Mouse (Mus musculus) liver, embryonic 15.5 days (tissue): ENCODE data around the gene Fam19a2. TPM values are rescaled to one million over a fixed set of nuclear protein-coding genes. Genes with fewer than 3 reads are reported as not detected.

Experiments
- ATAC-seq: fragments of 200-750 bp; cut with Nextera tagmentation; 2 replicates; pipeline ENCODE4 v1.8.0; 2017; ENCODE audit warnings: moderate number of reproducible peaks, mild to moderate bottlenecking, moderate library complexity; ENCODE audit not compliant: insufficient read depth
- H3K27ac ChIP-seq: fragments of 300-500 bp; sonication (generic); replicated peaks from 2 replicates; pipeline ENCODE4 v1.5.1; 2015; ENCODE audit warnings: mild to moderate bottlenecking, inconsistent platforms
- H3K27me3 ChIP-seq: fragments of 300-500 bp; sonication (generic); 2 replicates; pipeline ENCODE4 v1.6.1; 2015; ENCODE audit warnings: mild to moderate bottlenecking, inconsistent platforms
- H3K36me3 ChIP-seq: fragments of 300-500 bp; sonication (generic); replicated peaks from 2 replicates; pipeline ENCODE4 v1.6.1; 2015; ENCODE audit warnings: moderate library complexity, mild to moderate bottlenecking, inconsistent platforms
- H3K4me1 ChIP-seq: fragments of 300-500 bp; sonication (generic); replicated peaks from 2 replicates; pipeline ENCODE4 v1.6.1; 2015; ENCODE audit warnings: inconsistent platforms
- H3K4me2 ChIP-seq: fragments of 300-500 bp; sonication (generic); 2 replicates; pipeline ENCODE4 v1.6.1; 2015; ENCODE audit warnings: moderate library complexity, mild to moderate bottlenecking, inconsistent platforms
- H3K4me3 ChIP-seq: fragments of 300-500 bp; sonication (generic); replicated peaks from 2 replicates; pipeline ENCODE4 v1.5.1; 2015; ENCODE audit warnings: mild to moderate bottlenecking, inconsistent platforms
- H3K9ac ChIP-seq: fragments of 300-500 bp; sonication (generic); 2 replicates; pipeline ENCODE4 v1.6.1; 2015; ENCODE audit warnings: moderate library complexity, mild to moderate bottlenecking, inconsistent platforms
- H3K9me3 ChIP-seq: fragments of 300-500 bp; sonication (generic); replicated peaks from 2 replicates; pipeline ENCODE4 v1.6.1; 2016; ENCODE audit warnings: inconsistent platforms
- WGBS: fragments of 180-500 bp; shearing (Covaris S2); methylation state at CpG from one replicate; pipeline ENCODE4 v1.1.7; 2015; ENCODE audit warnings: mixed read lengths; ENCODE audit not compliant: insufficient replicate concordance; 5-methylcytosine and 5-hydroxymethylcytosine counted together
- polyA plus RNA-seq: library from polyadenylated mRNA; unstranded; fragments of >200 nt; fragmentation: Nextera tagmentation; extraction: Ambion mirVana; gene quantifications from 2 replicates; pipeline ENCODE4 v1.2.1, GENCODE M21; 2015

Gene Fam19a2
- polyA plus RNA-seq, 1 experiment from 2014 or later, result 0.30 TPM

DNA sequence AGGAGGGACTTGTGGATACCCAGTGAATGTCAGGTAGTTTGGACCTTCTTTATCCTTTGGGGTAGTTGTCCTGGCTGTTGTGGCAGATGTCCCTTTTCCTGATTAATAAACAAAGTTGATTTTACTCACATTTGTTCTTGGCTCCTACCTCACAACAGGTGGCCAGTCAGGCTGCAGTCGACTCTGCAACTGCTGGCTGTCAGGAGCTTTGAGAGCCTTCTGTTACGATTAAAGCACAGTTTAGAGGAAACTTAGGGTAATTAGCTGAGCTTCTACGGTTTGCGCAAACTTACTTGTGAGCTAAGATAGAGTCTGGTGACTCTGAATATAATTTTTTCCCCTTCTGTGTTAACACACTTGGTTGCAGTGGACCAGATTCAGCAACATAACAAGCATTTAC is 173.8 kb downstream of the Fam19a2 start:
- Histone ChIP-seq H3K9me3 (no peaks in the 10 kb centered on the region), H3K4me3 (no peak overlapping the region), H3K36me3 (no peaks in the 10 kb centered on the region), H3K27me3 (no peaks in the 10 kb centered on the region), H3K27ac (no peak overlapping the region), H3K9ac (no peak overlapping the region), H3K4me1 (no peaks in the 10 kb centered on the region), H3K4me2 (no peak overlapping the region)
- ATAC-seq, result no peak
- WGBS, result 68% methylated on average over 4 of the region's 4 CpGs

DNA sequence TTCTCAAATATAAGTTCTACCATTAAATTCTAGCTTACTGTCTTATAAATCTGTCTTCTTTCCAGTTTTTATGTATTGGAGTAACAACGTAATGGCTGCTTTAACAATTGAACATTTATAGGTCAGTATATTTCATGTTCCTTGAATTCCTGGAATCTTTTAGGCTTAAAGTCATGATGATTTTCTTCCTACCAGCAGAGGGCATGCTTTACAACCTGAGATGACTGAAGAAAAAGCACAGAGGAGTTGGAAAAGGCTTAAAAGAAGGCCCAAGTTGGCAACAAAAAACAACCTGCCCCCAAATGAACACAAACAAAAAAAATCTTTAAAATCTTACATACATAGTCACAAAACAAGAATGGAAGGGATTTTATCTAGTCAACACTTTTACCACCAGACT is 193.0 kb downstream of the Fam19a2 start:
- 67% methylated on average over 1 of the region's 1 CpGs for WGBS
- no peak overlapping the region for H3K9ac ChIP-seq
- ATAC-seq, result no peak
- H3K4me3 ChIP-seq, result no peak overlapping the region
- no peaks in the 10 kb centered on the region for H3K27me3 ChIP-seq
- no peaks in the 10 kb centered on the region for H3K36me3 ChIP-seq
- no peak overlapping the region for H3K27ac ChIP-seq
- H3K9me3 ChIP-seq, result no peaks in the 10 kb centered on the region
- no peaks in the 10 kb centered on the region for H3K4me1 ChIP-seq
- H3K4me2 ChIP-seq, result no peak overlapping the region

DNA sequence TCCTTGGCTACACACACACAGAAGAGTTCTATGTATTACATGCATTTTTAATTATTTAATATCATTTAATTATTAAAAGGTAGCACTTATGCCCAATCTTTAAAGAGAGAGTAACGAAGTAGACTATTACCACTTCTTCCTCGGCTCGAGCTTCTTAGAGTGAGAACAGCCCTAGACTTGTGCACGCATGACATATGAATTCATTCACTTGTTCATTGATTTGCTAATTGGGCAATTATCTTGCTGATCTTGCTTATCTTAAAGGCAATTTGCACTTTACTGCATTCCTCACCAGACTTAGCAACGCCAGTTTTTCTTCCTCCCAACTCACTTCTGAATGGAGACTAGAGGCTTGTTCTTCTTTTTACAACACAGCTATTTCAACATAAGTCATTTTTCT is 196.7 kb downstream of the Fam19a2 start:
- ATAC-seq, result no peak
- WGBS, result 55% methylated on average over 5 of the region's 5 CpGs
- Histone ChIP-seq H3K27me3 (no peaks in the 10 kb centered on the region), H3K27ac (no peak overlapping the region), H3K4me3 (no peak overlapping the region), H3K4me1 (no peaks in the 10 kb centered on the region), H3K4me2 (no peak overlapping the region), H3K36me3 (no peaks in the 10 kb centered on the region), H3K9me3 (no peaks in the 10 kb centered on the region), H3K9ac (no peak overlapping the region)

DNA sequence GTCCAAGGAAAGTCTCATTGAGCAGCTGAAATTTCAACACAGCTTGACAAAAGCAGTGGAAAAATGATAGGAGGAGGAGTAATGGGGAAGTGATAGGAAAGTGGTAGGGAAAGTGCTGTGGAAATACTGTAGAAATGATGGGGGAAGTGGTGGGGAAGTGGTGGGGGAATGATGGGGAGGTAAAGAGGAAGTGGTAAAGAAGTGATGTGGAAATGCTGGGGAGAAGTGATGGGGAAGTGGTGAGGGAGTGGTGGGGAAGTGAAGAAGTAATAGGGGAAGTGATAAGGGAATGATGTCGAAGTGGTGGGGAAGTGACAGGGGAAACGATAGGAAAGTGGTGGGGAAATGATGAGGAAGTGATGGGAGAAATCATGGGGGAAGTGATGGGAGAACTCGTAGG is 198.5 kb downstream of the Fam19a2 start:
- 40% methylated on average over 3 of the region's 3 CpGs for WGBS
- Histone ChIP-seq H3K9ac (no peak overlapping the region), H3K9me3 (no peaks in the 10 kb centered on the region), H3K27ac (no peak overlapping the region), H3K4me3 (no peak overlapping the region), H3K4me2 (no peak overlapping the region), H3K27me3 (no peaks in the 10 kb centered on the region), H3K4me1 (no peaks in the 10 kb centered on the region), H3K36me3 (no peaks in the 10 kb centered on the region)
- ATAC-seq, result no peak

DNA sequence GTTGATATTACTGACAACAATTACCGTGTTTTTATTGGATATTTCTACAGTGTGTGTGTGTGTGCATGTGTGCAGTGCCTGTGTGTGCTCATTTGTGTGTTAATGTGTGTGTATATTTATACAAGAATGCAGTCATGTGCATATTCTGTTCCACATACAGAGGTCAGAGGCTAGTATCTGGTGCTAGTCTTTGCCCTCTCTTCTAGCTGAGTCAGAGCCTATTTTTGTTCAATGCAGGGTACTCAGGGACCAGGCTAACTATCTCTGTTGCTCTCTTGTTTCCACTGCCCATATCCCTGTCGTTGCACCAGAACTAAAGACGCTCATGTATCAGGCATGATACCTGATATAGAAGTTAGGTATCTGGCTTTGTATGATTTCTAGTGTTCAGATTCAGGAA is 251.0 kb downstream of the Fam19a2 start:
- H3K27ac ChIP-seq, result no peak overlapping the region
- ATAC-seq, result no peak
- WGBS, result 57% methylated on average over 3 of the region's 3 CpGs
- H3K4me3 ChIP-seq, result no peak overlapping the region
- no peak overlapping the region for H3K4me2 ChIP-seq
- no peak overlapping the region for H3K9ac ChIP-seq
- no peaks in the 10 kb centered on the region for H3K4me1 ChIP-seq
- H3K9me3 ChIP-seq, result no peaks in the 10 kb centered on the region
- H3K36me3 ChIP-seq, result no peaks in the 10 kb centered on the region
- H3K27me3 ChIP-seq, result no peaks in the 10 kb centered on the region

DNA sequence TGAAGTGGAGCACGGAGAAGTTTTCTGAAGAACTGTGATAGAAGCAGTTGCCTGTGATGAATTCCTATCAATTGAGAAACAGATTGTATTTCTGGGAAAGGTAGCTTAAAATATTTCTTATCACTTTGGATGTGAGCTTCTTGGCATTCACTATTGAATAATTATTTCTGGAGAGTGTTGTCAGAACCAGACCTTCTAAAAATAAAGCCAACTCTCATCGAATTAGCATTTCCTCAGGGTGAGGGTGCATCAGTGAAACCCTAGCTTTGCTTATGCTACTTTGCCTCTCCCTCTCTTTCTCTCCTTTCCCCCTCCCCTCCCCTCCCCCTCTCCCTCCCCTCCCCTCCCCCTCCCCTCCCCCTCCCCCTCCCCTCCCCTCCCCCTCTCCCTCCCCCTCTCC is 256.8 kb downstream of the Fam19a2 start:
- no peaks in the 10 kb centered on the region for H3K36me3 ChIP-seq
- no peaks in the 10 kb centered on the region for H3K27me3 ChIP-seq
- no peak overlapping the region for H3K4me2 ChIP-seq
- 51% methylated on average over 2 of the region's 2 CpGs for WGBS
- no peak overlapping the region for H3K9ac ChIP-seq
- H3K9me3 ChIP-seq, result no peaks in the 10 kb centered on the region; the same call in 1 of the 2 replicates
- H3K4me1 ChIP-seq, result no peaks in the 10 kb centered on the region
- no peak for ATAC-seq
- no peak overlapping the region for H3K4me3 ChIP-seq
- no peak overlapping the region for H3K27ac ChIP-seq

DNA sequence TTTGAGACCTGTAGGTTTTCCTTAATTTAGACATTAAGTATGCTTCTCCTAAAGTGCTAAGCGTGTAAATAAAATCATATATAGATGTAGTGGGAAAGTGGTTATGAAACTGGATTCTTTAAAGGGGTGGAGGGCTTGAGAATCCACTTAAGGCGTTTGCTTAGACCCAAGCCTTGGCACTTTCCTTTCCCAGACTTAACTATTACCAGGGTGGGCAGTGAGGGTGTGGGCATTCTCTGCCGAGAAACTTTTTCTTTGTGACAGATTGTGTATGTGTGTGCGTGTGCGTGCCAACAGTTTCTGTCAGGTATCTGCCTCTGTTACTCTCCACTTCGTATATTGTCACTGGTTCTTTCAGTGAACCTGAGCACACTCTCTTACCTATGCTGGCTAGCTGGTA is 257.4 kb downstream of the Fam19a2 start:
- no peaks in the 10 kb centered on the region for H3K4me1 ChIP-seq
- no peak for ATAC-seq
- no peaks in the 10 kb centered on the region; the same call in 1 of the 2 replicates for H3K9me3 ChIP-seq
- H3K27me3 ChIP-seq, result no peaks in the 10 kb centered on the region
- H3K4me2 ChIP-seq, result no peak overlapping the region
- no peaks in the 10 kb centered on the region for H3K36me3 ChIP-seq
- no peak overlapping the region for H3K9ac ChIP-seq
- no peak overlapping the region for H3K27ac ChIP-seq
- no peak overlapping the region for H3K4me3 ChIP-seq
- WGBS, result 71% methylated on average over 6 of the region's 6 CpGs

DNA sequence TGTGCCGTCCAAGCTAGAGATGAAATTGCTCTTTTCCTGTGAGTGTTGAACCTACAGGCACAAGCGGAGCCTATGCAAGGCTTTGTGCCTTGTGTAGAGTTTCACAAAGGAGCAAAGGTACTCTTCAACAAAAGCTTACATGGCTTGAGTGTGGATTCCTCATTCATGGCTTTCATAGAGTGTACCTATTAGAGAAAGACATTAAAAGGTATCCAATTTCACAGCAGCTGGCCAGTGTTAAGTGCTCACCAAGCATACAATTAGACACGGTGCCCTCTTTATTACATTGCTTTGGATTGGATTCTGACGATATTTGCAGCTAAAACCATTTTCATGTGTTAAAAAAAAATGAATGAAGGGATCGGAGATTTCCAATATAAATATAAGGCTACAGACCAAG is 261.6 kb downstream of the Fam19a2 start:
- Histone ChIP-seq H3K27ac (no peak overlapping the region), H3K9ac (no peak overlapping the region), H3K36me3 (no peaks in the 10 kb centered on the region), H3K4me3 (no peak overlapping the region), H3K4me1 (no peaks in the 10 kb centered on the region), H3K9me3 (no peaks in the 10 kb centered on the region; the same call in 1 of the 2 replicates), H3K27me3 (no peaks in the 10 kb centered on the region), H3K4me2 (no peak overlapping the region)
- WGBS, result 66% methylated on average over 5 of the region's 5 CpGs
- no peak for ATAC-seq

DNA sequence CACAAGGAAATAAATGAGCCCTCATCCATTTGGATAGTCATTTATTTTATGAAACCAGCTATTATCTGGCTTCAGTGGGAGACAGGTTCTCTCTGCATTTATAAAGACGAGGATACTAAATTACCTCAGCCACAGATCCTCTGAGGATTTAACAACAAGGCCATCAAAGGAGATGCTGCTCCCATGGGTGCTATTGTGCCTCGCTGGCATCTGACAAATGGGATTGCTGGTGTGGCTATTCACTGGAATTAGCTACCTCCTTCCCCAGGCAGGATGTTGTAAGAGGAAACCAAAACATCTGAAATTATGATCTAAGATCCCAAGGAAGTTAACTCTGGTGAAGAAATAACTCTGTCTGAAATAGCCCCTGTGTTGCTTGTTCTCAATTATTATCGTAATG is 262.3 kb downstream of the Fam19a2 start:
- Histone ChIP-seq H3K27me3 (no peaks in the 10 kb centered on the region), H3K36me3 (no peaks in the 10 kb centered on the region), H3K4me1 (no peaks in the 10 kb centered on the region), H3K4me3 (no peak overlapping the region), H3K9me3 (no peaks in the 10 kb centered on the region; the same call in 1 of the 2 replicates), H3K27ac (no peak overlapping the region), H3K4me2 (no peak overlapping the region), H3K9ac (no peak overlapping the region)
- ATAC-seq, result no peak
- 48% methylated on average over 3 of the region's 3 CpGs for WGBS

DNA sequence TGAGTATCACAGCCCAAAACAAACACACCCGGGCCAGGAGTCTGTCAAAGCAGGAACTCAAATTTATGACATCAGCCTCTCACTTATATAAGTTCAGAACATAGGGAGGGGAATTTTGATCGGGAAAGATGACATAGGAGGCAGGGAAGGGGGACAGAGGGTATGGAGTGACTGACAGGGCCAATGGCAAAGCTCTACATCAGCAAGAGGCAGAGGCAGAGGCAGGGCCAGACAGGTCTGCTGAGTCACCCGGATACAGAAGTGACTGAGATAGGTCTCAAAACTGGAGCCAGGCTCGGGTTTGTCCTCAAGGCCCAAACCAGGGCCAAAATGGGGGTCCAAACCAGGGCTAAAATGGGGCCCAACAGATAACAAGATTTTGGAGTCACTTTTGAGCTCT is 272.3 kb downstream of the Fam19a2 start:
- 45% methylated on average over 4 of the region's 4 CpGs for WGBS
- Histone ChIP-seq H3K4me3 (no peak overlapping the region), H3K9ac (no peak overlapping the region), H3K4me2 (no peak overlapping the region), H3K27me3 (no peaks in the 10 kb centered on the region), H3K9me3 (no peaks in the 10 kb centered on the region), H3K4me1 (no peaks in the 10 kb centered on the region), H3K36me3 (no peaks in the 10 kb centered on the region), H3K27ac (no peak overlapping the region)
- ATAC-seq, result no peak

DNA sequence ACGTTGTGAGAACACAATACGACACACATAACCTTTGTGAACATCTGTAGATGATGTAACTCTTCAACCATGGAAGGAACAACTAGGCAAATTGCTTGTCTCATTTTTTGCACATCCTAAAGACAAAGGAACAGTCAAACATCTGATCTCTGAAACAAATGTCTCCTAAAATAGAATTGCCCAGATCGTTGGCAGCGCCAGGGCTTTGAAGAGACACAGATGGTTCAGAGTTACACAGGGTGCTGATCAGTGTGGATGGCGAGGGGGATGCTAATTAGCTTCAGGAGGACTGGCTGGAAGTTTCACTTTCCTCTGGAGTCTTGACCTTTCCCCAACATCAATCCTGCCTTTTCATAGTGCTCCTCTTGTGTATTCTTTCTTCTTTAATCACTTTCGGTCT is 284.6 kb downstream of the Fam19a2 start:
- Histone ChIP-seq H3K9ac (no peak overlapping the region), H3K9me3 (no peaks in the 10 kb centered on the region), H3K4me1 (no peaks in the 10 kb centered on the region), H3K27me3 (no peaks in the 10 kb centered on the region), H3K4me3 (no peak overlapping the region), H3K27ac (no peak overlapping the region), H3K4me2 (no peak overlapping the region), H3K36me3 (no peaks in the 10 kb centered on the region)
- no peak for ATAC-seq
- 59% methylated on average over 6 of the region's 6 CpGs for WGBS

DNA sequence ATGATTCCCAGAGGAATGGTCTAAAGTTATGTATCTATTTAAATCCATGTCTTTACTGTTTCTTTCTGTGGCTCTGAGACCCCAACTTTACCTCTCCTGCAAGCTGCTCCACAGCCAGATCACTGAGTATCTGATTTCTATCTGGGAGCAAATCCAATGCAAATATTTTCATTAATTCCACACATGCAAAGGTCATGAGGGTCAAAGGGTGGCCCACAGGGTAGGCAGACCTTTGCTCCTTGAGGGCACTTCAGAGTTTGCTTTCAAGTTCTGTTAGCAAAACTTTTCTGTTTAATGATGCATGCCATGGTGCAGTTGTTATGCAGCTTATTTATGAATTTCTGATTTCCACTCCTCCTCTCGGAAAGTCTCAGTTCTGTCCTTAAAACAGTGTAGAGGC is 303.9 kb downstream of the Fam19a2 start:
- no peaks in the 10 kb centered on the region for H3K27me3 ChIP-seq
- ATAC-seq, result no peak
- WGBS, result 62% methylated on average over 1 of the region's 1 CpGs
- H3K27ac ChIP-seq, result no peak overlapping the region
- H3K4me3 ChIP-seq, result no peak overlapping the region
- no peak overlapping the region for H3K9ac ChIP-seq
- no peaks in the 10 kb centered on the region for H3K4me1 ChIP-seq
- no peaks in the 10 kb centered on the region for H3K36me3 ChIP-seq
- no peaks in the 10 kb centered on the region for H3K9me3 ChIP-seq
- no peak overlapping the region for H3K4me2 ChIP-seq
